Mouse (Mus musculus): ENCODE measurements at regions not wholly inside any gene's neighbourhood (a gene's known extent, or its start where the extent isn't known, plus 50 kb on each side); places are given as distances from the start of the nearest gene placed in this dataset.

- TF ChIP-seq CTCF (conservative IDR thresholded peaks at IDR 0.05 in 1 of 2, IDR thresholded peaks at IDR 0.05 in 1 of 2; ENCODE audit: low read depth in 2 of 2, low read length in 2 of 2) (no peak), CHD2 (IDR thresholded peaks at IDR 0.05; ENCODE audit: low read length) (no peak), RCOR1 (conservative IDR thresholded peaks at IDR 0.05; ENCODE audit: low read depth, low read length) (no peak), HCFC1 (IDR thresholded peaks at IDR 0.05; ENCODE audit: low read depth, low read length) (no peak)
These were observed 336.4 kb upstream of the Ptger4 start for GRCm38 (mm10) chr15:5580416-5580815.
